Mouse (Mus musculus): Measurements from ENCODE around the gene Apom. TPM values are rescaled to one million over a fixed set of nuclear protein-coding genes. Genes with fewer than 3 reads are reported as not detected.

Gene Apom
- polyA plus RNA-seq, 1 experiment from 2014 or later = 853 TPM

GRCm38 (mm10) chr17:35080248-35080647 lies 51.6 kb downstream of the Apom start:
- Histone ChIP-seq H3K4me2 (peak overlapping the region; percentile 70), H3K4me1 (replicated peaks) (peaks cover 51% of the 10 kb centered on the region), H3K36me3 (replicated peaks) (no peaks in the 10 kb centered on the region), H3K9me3 (replicated peaks) (no peaks in the 10 kb centered on the region), H3K4me3 (replicated peaks) (peak overlapping the region; percentile 39), H3K9ac (peak overlapping the region; percentile 23), H3K27me3 (peaks cover 18% of the 10 kb centered on the region), H3K27ac (replicated peaks) (peak overlapping the region; percentile 85)
- peak; percentile 66 for ATAC-seq (ENCODE audit: insufficient read depth)
- 26% methylated on average over 6 of the region's 6 CpGs for WGBS (ENCODE audit: insufficient replicate concordance)

GRCm38 (mm10) chr17:35079778-35080177 lies 52.1 kb downstream of the Apom start:
- ATAC-seq (ENCODE audit: insufficient read depth) = peak; percentile 96
- Histone ChIP-seq H3K27me3 (peaks cover 18% of the 10 kb centered on the region), H3K9ac (peak overlapping the region; percentile 23), H3K36me3 (replicated peaks) (no peaks in the 10 kb centered on the region), H3K4me1 (replicated peaks) (peaks cover 47% of the 10 kb centered on the region), H3K9me3 (replicated peaks) (no peaks in the 10 kb centered on the region), H3K4me3 (replicated peaks) (peak overlapping the region; percentile 39), H3K27ac (replicated peaks) (peak overlapping the region; percentile 85), H3K4me2 (peak overlapping the region; percentile 70)
- 13% methylated on average over 9 of the region's 9 CpGs for WGBS (ENCODE audit: insufficient replicate concordance)

Other genes starting within 250 kb of the Apom start
- gene C2, start 233.8 kb downstream of the Apom start, polyA plus RNA-seq (2015; fragmentation: Nextera tagmentation; extraction: Ambion mirVana) = 25.2 and 26.5 TPM in 2 replicates
- gene Ehmt2, start 233.6 kb downstream of the Apom start, polyA plus RNA-seq (2015; fragmentation: Nextera tagmentation; extraction: Ambion mirVana) = 14.6 and 15.1 TPM in 2 replicates
- gene Slc44a4, start 217.6 kb downstream of the Apom start, polyA plus RNA-seq (2015; fragmentation: Nextera tagmentation; extraction: Ambion mirVana) = 3.0 and 3.1 TPM in 2 replicates
- 17.1 and 19.8 TPM in 2 replicates for gene Neu1, start 200.8 kb downstream of the Apom start, polyA plus RNA-seq (2015; fragmentation: Nextera tagmentation; extraction: Ambion mirVana)
- gene Hspa1b, start 172.8 kb downstream of the Apom start, polyA plus RNA-seq (2015; fragmentation: Nextera tagmentation; extraction: Ambion mirVana) = 0.06 and 0.14 TPM in 2 replicates
- gene Gm20481, start 162.1 kb downstream of the Apom start, polyA plus RNA-seq (2015; fragmentation: Nextera tagmentation; extraction: Ambion mirVana) = 0.32 TPM in 1 of 2 replicates, not detected in the other
- 0.96 and 1.6 TPM in 2 replicates for gene Hspa1a, start 159.9 kb downstream of the Apom start, polyA plus RNA-seq (2015; fragmentation: Nextera tagmentation; extraction: Ambion mirVana)
- 0.25 and 0.31 TPM in 2 replicates for gene Hspa1l, start 159.3 kb downstream of the Apom start, polyA plus RNA-seq (2015; fragmentation: Nextera tagmentation; extraction: Ambion mirVana)
- gene Lsm2, start 150.2 kb downstream of the Apom start, polyA plus RNA-seq (2015; fragmentation: Nextera tagmentation; extraction: Ambion mirVana) = 120 and 123 TPM in 2 replicates
- gene Vars, start 131.1 kb downstream of the Apom start, polyA plus RNA-seq (2015; fragmentation: Nextera tagmentation; extraction: Ambion mirVana) = 99.0 and 133 TPM in 2 replicates
- gene Vwa7, start 115.5 kb downstream of the Apom start, polyA plus RNA-seq (2015; fragmentation: Nextera tagmentation; extraction: Ambion mirVana) = 0.09 and 0.12 TPM in 2 replicates
- 2.2 and 2.3 TPM in 2 replicates for gene Sapcd1, start 104.0 kb downstream of the Apom start, polyA plus RNA-seq (2015; fragmentation: Nextera tagmentation; extraction: Ambion mirVana)
- 3.4 and 4.3 TPM in 2 replicates for gene Msh5, start 85.3 kb downstream of the Apom start, polyA plus RNA-seq (2015; fragmentation: Nextera tagmentation; extraction: Ambion mirVana)
- 120 and 122 TPM in 2 replicates for gene Clic1, start 82.1 kb downstream of the Apom start, polyA plus RNA-seq (2015; fragmentation: Nextera tagmentation; extraction: Ambion mirVana)
- gene Ddah2, start 73.0 kb downstream of the Apom start, polyA plus RNA-seq (2015; fragmentation: Nextera tagmentation; extraction: Ambion mirVana) = 18.6 and 22.8 TPM in 2 replicates
- gene Ly6g6c, start 66.7 kb downstream of the Apom start, polyA plus RNA-seq (2015; fragmentation: Nextera tagmentation; extraction: Ambion mirVana) = 0.21 and 0.40 TPM in 2 replicates
- 3.2 and 4.4 TPM in 2 replicates for gene Mpig6b, start 65.9 kb downstream of the Apom start, polyA plus RNA-seq (2015; fragmentation: Nextera tagmentation; extraction: Ambion mirVana)
- gene Ly6g6e, start 55.1 kb downstream of the Apom start, polyA plus RNA-seq (2015; fragmentation: Nextera tagmentation; extraction: Ambion mirVana) = 0.12 and 0.26 TPM in 2 replicates
- gene Ly6g6d, start 54.0 kb downstream of the Apom start, polyA plus RNA-seq (2015; fragmentation: Nextera tagmentation; extraction: Ambion mirVana) = 0.41 and 0.70 TPM in 2 replicates
- 5.1 and 7.0 TPM in 2 replicates for gene Ly6g6f, start 46.4 kb downstream of the Apom start, polyA plus RNA-seq (2015; fragmentation: Nextera tagmentation; extraction: Ambion mirVana)
- 50.0 and 53.2 TPM in 2 replicates for gene Abhd16a, start 42.8 kb downstream of the Apom start, polyA plus RNA-seq (2015; fragmentation: Nextera tagmentation; extraction: Ambion mirVana)
- not detected in 2 replicates for gene Ly6g5c, start 23.8 kb downstream of the Apom start, polyA plus RNA-seq (2015; fragmentation: Nextera tagmentation; extraction: Ambion mirVana)
- 0.23 and 0.24 TPM in 2 replicates for gene Ly6g5b, start 16.6 kb downstream of the Apom start, polyA plus RNA-seq (2015; fragmentation: Nextera tagmentation; extraction: Ambion mirVana)
- 12.8 and 15.5 TPM in 2 replicates for gene Gpank1, start 10.6 kb downstream of the Apom start, polyA plus RNA-seq (2015; fragmentation: Nextera tagmentation; extraction: Ambion mirVana)
- 125 TPM in 2 replicates for gene Csnk2b, start 10.0 kb downstream of the Apom start, polyA plus RNA-seq (2015; fragmentation: Nextera tagmentation; extraction: Ambion mirVana)
- 2.2 and 2.5 TPM in 2 replicates for gene D17H6S53E, start 5.7 kb downstream of the Apom start, polyA plus RNA-seq (2015; fragmentation: Nextera tagmentation; extraction: Ambion mirVana)
- 19.3 and 20.0 TPM in 2 replicates for gene Bag6, start 3.1 kb upstream of the Apom start, polyA plus RNA-seq (2015; fragmentation: Nextera tagmentation; extraction: Ambion mirVana)
- 46.9 and 52.2 TPM in 2 replicates for gene Prrc2a, start 32.8 kb upstream of the Apom start, polyA plus RNA-seq (2015; fragmentation: Nextera tagmentation; extraction: Ambion mirVana)
- 20.5 and 22.2 TPM in 2 replicates for gene Aif1, start 44.0 kb upstream of the Apom start, polyA plus RNA-seq (2015; fragmentation: Nextera tagmentation; extraction: Ambion mirVana)
- gene Lst1, start 56.4 kb upstream of the Apom start, polyA plus RNA-seq (2015; fragmentation: Nextera tagmentation; extraction: Ambion mirVana) = 40.1 and 40.2 TPM in 2 replicates
- gene Ltb, start 62.4 kb upstream of the Apom start, polyA plus RNA-seq (2015; fragmentation: Nextera tagmentation; extraction: Ambion mirVana) = 1.2 and 2.0 TPM in 2 replicates
- 0.31 and 0.36 TPM in 2 replicates for gene Tnf, start 70.0 kb upstream of the Apom start, polyA plus RNA-seq (2015; fragmentation: Nextera tagmentation; extraction: Ambion mirVana)
- 0.06 TPM in 1 of 2 replicates, not detected in the other for gene Lta, start 73.3 kb upstream of the Apom start, polyA plus RNA-seq (2015; fragmentation: Nextera tagmentation; extraction: Ambion mirVana)
- 0.24 TPM in 1 of 2 replicates, not detected in the other for gene Gm16181, start 88.8 kb upstream of the Apom start, polyA plus RNA-seq (2015; fragmentation: Nextera tagmentation; extraction: Ambion mirVana)
- gene Atp6v1g2, start 101.6 kb upstream of the Apom start, polyA plus RNA-seq (2015; fragmentation: Nextera tagmentation; extraction: Ambion mirVana) = 0.58 and 0.63 TPM in 2 replicates
- gene Nfkbil1, start 103.7 kb upstream of the Apom start, polyA plus RNA-seq (2015; fragmentation: Nextera tagmentation; extraction: Ambion mirVana) = 3.2 and 3.6 TPM in 2 replicates
- gene Ddx39b, start 109.7 kb upstream of the Apom start, polyA plus RNA-seq (2015; fragmentation: Nextera tagmentation; extraction: Ambion mirVana) = 141 and 150 TPM in 2 replicates
- 99.7 and 119 TPM in 2 replicates for gene H2-D1, start 130.7 kb upstream of the Apom start, polyA plus RNA-seq (2015; fragmentation: Nextera tagmentation; extraction: Ambion mirVana)
- gene H2-Q1, start 188.4 kb upstream of the Apom start, polyA plus RNA-seq (2015; fragmentation: Nextera tagmentation; extraction: Ambion mirVana) = 0.58 and 0.70 TPM in 2 replicates
- gene H2-Q2, start 210.2 kb upstream of the Apom start, polyA plus RNA-seq (2015; fragmentation: Nextera tagmentation; extraction: Ambion mirVana) = 0.94 and 1.4 TPM in 2 replicates
- 2.2 and 2.7 TPM in 2 replicates for gene H2-Q4, start 247.6 kb upstream of the Apom start, polyA plus RNA-seq (2015; fragmentation: Nextera tagmentation; extraction: Ambion mirVana)